Mouse (Mus musculus): ENCODE data around the gene Esd. TPM values are rescaled to one million over a fixed set of nuclear protein-coding genes. Genes with fewer than 3 reads are reported as not detected.

Esd gene
- polyA plus RNA-seq, 1 experiment from 2014 or later = 293 TPM

- Histone ChIP-seq H3K79me2 (ENCODE audit: inconsistent target) (no peaks in the 10 kb centered on the region), H3K27ac (no peak overlapping the region), H3K36me3 (ENCODE audit: inconsistent target) (peaks cover 32% of the 10 kb centered on the region), H3K4me3 (ENCODE audit: inconsistent target) (no peak overlapping the region)
- 100% methylated on average over 1 of the region's 1 CpGs for WGBS (ENCODE audit: missing documents)
Observed at GRCm38 (mm10) chr14:74767892-74768291, 35.8 kb downstream of the Esd start.

GRCm38 (mm10) chr14:74774046-74774619 is 42.0 kb downstream of the Esd start:
- no peaks in the 10 kb centered on the region for H3K79me2 ChIP-seq (ENCODE audit: inconsistent target)
- WGBS (ENCODE audit: missing documents) = 11% methylated on average over 9 of the region's 10 CpGs
- H3K4me3 ChIP-seq (ENCODE audit: inconsistent target) = no peak overlapping the region
- peaks cover 23% of the 10 kb centered on the region for H3K36me3 ChIP-seq (ENCODE audit: inconsistent target)
- H3K27ac ChIP-seq = peak overlapping the region; percentile 34

GRCm38 (mm10) chr14:74784243-74784934 is 52.3 kb downstream of the Esd start:
- 94% methylated on average over 11 of the region's 11 CpGs for WGBS (ENCODE audit: missing documents)

GRCm38 (mm10) chr14:74787717-74788116 is 55.6 kb downstream of the Esd start:
- no peaks in the 10 kb centered on the region for H3K79me2 ChIP-seq (ENCODE audit: inconsistent target)
- no peak overlapping the region for H3K27ac ChIP-seq
- peaks cover 54% of the 10 kb centered on the region for H3K36me3 ChIP-seq (ENCODE audit: inconsistent target)
- H3K4me3 ChIP-seq (ENCODE audit: inconsistent target) = no peak overlapping the region
- 97% methylated on average over 3 of the region's 3 CpGs for WGBS (ENCODE audit: missing documents)

More at GRCm38 (mm10) chr14:74784243-74784934, 52.3 kb downstream of the Esd start:
- no peak overlapping the region for H3K4me3 ChIP-seq (ENCODE audit: inconsistent target)
- peaks cover 42% of the 10 kb centered on the region for H3K36me3 ChIP-seq (ENCODE audit: inconsistent target)
- no peak overlapping the region for H3K27ac ChIP-seq
- H3K79me2 ChIP-seq (ENCODE audit: inconsistent target) = no peaks in the 10 kb centered on the region

GRCm38 (mm10) chr14:74788766-74789165 is 56.7 kb downstream of the Esd start:
- H3K79me2 ChIP-seq (ENCODE audit: inconsistent target) = no peaks in the 10 kb centered on the region
- H3K4me3 ChIP-seq (ENCODE audit: inconsistent target) = no peak overlapping the region
- 82% methylated on average over 8 of the region's 8 CpGs for WGBS (ENCODE audit: missing documents)
- H3K27ac ChIP-seq = no peak overlapping the region
- H3K36me3 ChIP-seq (ENCODE audit: inconsistent target) = peaks cover 59% of the 10 kb centered on the region

- H3K4me3 ChIP-seq (ENCODE audit: inconsistent target) = no peak overlapping the region
- H3K79me2 ChIP-seq (ENCODE audit: inconsistent target) = no peaks in the 10 kb centered on the region
- H3K36me3 ChIP-seq (ENCODE audit: inconsistent target) = peaks cover 52% of the 10 kb centered on the region
- no peak overlapping the region for H3K27ac ChIP-seq
- 83% methylated on average over 5 of the region's 5 CpGs for WGBS (ENCODE audit: missing documents)
Observed at GRCm38 (mm10) chr14:74790535-74790934, 58.4 kb downstream of the Esd start.

- WGBS (ENCODE audit: missing documents) = 85% methylated on average over 6 of the region's 6 CpGs
- Histone ChIP-seq H3K79me2 (ENCODE audit: inconsistent target) (no peaks in the 10 kb centered on the region), H3K36me3 (ENCODE audit: inconsistent target) (peaks cover 47% of the 10 kb centered on the region), H3K27ac (no peak overlapping the region), H3K4me3 (ENCODE audit: inconsistent target) (no peak overlapping the region)
Observed at GRCm38 (mm10) chr14:74792793-74793192, 60.7 kb downstream of the Esd start.

- H3K79me2 ChIP-seq (ENCODE audit: inconsistent target) = no peaks in the 10 kb centered on the region
- H3K27ac ChIP-seq = no peak overlapping the region
- peaks cover 54% of the 10 kb centered on the region for H3K36me3 ChIP-seq (ENCODE audit: inconsistent target)
- 94% methylated on average over 12 of the region's 12 CpGs for WGBS (ENCODE audit: missing documents)
- H3K4me3 ChIP-seq (ENCODE audit: inconsistent target) = no peak overlapping the region
Observed at GRCm38 (mm10) chr14:74794931-74795330, 62.8 kb downstream of the Esd start.

GRCm38 (mm10) chr14:74797386-74798062 is 65.4 kb downstream of the Esd start:
- peak overlapping the region; percentile 51 for H3K27ac ChIP-seq
- peaks cover 64% of the 10 kb centered on the region for H3K36me3 ChIP-seq (ENCODE audit: inconsistent target)
- WGBS (ENCODE audit: missing documents) = 51% methylated on average over 10 of the region's 10 CpGs
- H3K4me3 ChIP-seq (ENCODE audit: inconsistent target) = no peak overlapping the region
- H3K79me2 ChIP-seq (ENCODE audit: inconsistent target) = no peaks in the 10 kb centered on the region

GRCm38 (mm10) chr14:74798063-74798890 is 66.2 kb downstream of the Esd start:
- Histone ChIP-seq H3K27ac (peak overlapping the region; percentile 51), H3K4me3 (ENCODE audit: inconsistent target) (no peak overlapping the region), H3K36me3 (ENCODE audit: inconsistent target) (peaks cover 62% of the 10 kb centered on the region), H3K79me2 (ENCODE audit: inconsistent target) (no peaks in the 10 kb centered on the region)
- WGBS (ENCODE audit: missing documents) = 94% methylated on average over 16 of the region's 16 CpGs

Other genes starting within 250 kb of the Esd start
- gene Htr2a, start 91.5 kb upstream of the Esd start, polyA plus RNA-seq (2018) = 0.14 to 0.44 TPM (median 0.24 TPM) in 3 replicates
- 10.1 to 12.0 TPM (median 11.9 TPM) in 3 replicates for gene Lrch1, start 215.6 kb downstream of the Esd start, polyA plus RNA-seq (2018)

Measured in macrophage (primary cell).